Mouse (Mus musculus): ENCODE measurements around the gene Leng8.

DNA sequence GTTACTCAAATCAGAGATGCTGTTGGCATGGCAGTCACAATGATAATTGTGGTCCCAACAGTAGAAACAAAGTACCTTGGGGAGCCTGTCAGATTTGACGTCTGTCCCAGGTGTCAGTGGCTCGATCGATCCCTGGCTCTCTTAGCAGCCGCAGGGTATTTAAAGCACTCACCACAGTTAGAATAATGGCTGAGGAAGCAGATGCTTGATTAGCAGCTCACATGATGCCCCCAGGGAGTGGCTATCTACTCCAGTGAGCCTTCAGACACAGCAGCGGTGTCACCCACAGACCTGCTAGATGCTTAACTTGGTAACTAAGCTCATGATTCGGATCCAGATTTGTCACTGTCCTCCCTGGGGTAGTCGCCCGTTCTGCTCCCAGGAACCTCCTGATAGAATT lies 45.7 kb upstream of the Leng8 start:
- TF ChIP-seq POLR2A (IDR thresholded peaks at IDR 0.05; ENCODE audit: borderline replicate concordance, control insufficient read depth, low read depth, low read length): no peak
- TF ChIP-seq CTCF (IDR thresholded peaks at IDR 0.05; ENCODE audit: control insufficient read depth, insufficient read depth, low read length): no peak
